Mouse (Mus musculus) layer of hippocampus, postnatal 10 days (tissue): Measurements from ENCODE around the gene Ggnbp2. TPM values are rescaled to one million over a fixed set of nuclear protein-coding genes. Genes with fewer than 3 reads are reported as not detected.

Experiments used
- DNase-seq, 2 experiments: peaks; one replicate each; pipeline ENCODE4 v3.0.0; 2021; ENCODE audit warnings: low spot score in 2 of 2
- total RNA-seq, 2 experiments: library from RNA; stranded (reverse); gene quantifications; 2 replicates each; pipeline ENCODE4 v1.2.3; 2021

Ggnbp2 gene
- total RNA-seq, 2 experiments from 2014 or later = 89.3 to 92.2 TPM

GRCm38 (mm10) chr11:84826185-84826584 is 44.4 kb downstream of the Ggnbp2 start:
- DNase-seq = peak; percentile 48 to 66

DNA sequence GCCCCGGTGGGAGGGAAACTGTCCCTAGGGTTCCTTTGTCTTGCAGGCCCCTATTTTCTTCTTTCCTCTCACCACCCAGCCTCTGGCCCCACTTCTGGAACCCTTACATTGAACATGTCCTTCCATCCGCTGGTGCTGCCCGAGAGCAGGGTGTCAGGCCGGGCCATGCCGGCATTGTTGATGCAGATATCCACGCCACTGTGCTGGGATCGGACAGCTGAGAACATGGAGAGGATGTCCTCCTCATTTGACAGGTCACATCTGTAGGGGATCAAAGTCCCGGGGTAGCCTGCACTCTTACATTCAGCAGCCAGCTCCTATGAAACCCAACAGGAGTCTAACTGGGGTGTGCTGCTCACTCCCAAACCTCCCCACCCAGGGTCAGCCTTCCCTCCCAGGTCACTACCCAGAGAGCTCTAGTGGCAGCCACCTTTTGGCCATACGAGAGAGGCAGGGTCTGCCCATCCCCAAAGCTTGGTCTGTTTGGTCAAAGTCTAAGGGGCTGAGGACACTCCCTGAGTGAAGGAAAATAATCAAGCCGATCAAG is 45.3 kb downstream of the Ggnbp2 start:
- no peak for DNase-seq

DNA sequence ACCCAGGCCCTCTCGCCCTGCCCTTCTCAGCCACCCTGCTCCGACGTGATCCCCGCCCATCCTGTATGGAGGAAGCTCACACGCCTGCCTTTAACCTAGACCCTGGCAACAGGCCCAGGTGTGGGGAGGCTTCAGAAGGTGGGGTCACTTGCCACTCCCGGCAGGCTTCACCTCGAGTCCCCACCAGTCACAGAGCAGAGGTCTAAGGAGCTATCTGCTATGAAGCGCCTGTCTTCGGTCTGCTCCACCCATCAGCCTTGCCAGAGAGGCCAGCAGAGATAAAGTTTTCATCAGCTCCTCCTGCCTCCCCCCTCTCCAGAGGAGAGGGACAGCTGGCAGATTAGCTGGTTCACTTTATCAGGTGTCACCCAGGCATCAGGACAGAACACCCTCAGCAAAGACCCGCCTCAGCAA is 47.1 kb downstream of the Ggnbp2 start:
- no peak for DNase-seq

GRCm38 (mm10) chr11:84822487-84822886 is 48.1 kb downstream of the Ggnbp2 start:
- DNase-seq = no peak

- no peak for DNase-seq
Measured at GRCm38 (mm10) chr11:84821131-84821770, 49.4 kb downstream of the Ggnbp2 start.

DNA sequence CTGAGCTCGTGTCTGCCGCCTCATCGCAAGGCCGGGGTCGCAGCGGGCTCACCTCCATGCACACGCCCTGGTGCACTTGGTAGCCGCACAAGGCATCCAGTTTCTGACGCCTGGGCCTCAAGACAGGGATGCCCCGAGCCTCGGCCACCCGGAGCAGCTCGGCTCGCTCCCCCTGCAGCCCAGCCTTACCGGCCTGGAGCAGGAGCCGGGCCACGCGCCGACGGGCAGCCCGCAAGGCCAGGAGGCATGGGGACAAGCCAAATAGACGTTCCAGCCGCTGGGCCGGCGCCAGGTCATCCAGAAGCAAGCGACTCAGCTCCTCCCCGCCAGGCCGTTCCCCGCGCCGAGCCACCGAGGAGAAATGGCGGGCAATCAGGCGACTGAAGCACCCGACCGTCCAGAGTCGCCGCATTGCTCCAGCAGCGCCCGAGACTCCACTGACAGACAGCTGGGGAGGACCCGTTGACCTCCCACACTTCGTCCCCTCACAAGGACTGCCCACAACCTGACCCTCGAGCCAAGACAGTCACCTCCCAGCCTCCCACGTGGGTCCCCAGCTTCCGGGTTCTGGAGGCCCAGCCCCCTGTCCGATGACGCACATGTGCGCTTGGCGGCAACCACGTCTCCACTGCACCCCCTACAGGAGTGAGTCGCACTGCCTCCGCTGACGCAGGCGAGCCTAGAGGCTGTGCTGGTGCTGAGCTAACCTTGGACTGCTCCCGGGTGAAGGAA is 51.5 kb downstream of the Ggnbp2 start, which contains the start of gene Mrm1:
TSS of gene Mrm1 (minus strand) at position 555 of the 732 bp plus-strand sequence.
- peak; percentile 93 to 94 for DNase-seq

- peak; percentile 50 to 64 for DNase-seq
Measured at GRCm38 (mm10) chr11:84818085-84818960, 52.3 kb downstream of the Ggnbp2 start.

- DNase-seq = peak in 1 of 2 experiments; percentile 43
Measured at GRCm38 (mm10) chr11:84817362-84817761, 53.3 kb downstream of the Ggnbp2 start.

GRCm38 (mm10) chr11:84813724-84814510 is 56.7 kb downstream of the Ggnbp2 start:
- peak; percentile 85 to 88 for DNase-seq

DNA sequence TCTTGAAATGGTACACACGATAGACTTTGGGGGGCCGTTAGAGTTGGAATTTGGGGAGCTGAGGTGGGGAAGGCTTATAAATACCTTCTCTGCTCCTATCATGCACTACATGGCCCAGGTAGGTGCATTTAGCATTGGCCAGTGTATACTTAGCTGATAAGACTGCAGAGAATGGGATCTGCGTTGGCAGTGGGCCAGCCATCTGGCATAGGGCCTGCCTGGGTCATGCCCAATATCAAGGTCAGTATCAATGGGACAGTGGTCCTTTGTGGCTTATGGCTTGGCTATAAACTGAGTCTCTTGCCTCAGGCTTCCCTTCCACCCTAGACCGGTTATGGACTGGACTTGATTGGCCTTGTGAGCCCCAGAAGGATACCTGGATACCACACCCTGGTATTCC is 66.2 kb downstream of the Ggnbp2 start:
- DNase-seq = no peak

DNA sequence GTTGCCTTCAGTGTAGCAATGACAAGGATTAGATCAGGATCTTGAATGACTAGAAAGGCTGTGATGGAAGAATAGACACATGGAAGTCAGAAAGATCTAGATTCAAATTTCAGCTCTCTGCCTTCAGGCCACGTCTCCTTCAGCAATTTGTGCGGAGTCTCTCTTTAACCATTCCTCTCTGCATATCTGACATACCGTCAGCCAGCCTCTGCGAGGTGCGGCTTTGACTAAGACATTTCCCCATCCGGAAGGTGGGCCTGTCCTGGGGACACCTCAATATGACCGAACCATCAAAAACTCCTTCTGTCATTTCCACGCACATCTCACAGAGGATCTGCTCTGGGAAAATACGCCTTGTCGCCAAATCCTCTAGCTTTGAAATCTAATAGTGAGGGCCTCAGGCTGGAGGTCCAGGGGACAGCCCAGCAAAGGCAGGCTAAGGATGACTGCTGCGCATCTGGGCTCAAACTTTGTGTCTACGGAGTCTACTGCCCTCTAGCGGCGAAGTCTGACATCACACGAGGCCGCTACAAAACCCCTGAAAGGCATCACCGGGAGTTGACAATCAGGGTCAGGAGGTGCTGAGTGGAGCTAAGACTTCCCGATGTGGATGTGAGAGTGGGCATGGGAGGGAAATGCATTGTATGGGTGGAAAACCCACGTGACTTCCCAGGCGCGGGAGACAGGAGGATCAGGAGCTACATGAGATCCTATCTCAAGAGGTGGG is 72.8 kb downstream of the Ggnbp2 start:
- peak; percentile 84 to 85 for DNase-seq

DNA sequence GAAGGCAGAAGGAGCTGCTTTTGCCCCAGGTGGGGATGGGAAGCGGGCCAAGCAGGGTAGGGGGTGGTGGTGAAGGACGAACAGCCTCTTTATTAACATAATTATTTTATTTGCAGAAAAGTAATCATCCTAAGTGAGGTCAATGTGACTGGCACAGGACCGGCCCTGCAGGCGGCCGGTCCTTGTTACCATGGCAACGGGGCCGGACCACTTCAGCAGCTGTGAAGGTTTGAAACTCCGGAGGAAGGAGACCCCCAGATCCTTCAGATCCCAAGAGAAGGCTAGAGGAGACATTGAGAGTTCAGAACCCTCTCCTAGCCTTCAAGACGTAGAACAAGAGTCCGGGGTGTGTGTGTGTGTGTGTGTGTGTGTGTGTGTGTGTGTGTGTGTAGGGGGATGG is 73.6 kb downstream of the Ggnbp2 start:
- DNase-seq = no peak

DNA sequence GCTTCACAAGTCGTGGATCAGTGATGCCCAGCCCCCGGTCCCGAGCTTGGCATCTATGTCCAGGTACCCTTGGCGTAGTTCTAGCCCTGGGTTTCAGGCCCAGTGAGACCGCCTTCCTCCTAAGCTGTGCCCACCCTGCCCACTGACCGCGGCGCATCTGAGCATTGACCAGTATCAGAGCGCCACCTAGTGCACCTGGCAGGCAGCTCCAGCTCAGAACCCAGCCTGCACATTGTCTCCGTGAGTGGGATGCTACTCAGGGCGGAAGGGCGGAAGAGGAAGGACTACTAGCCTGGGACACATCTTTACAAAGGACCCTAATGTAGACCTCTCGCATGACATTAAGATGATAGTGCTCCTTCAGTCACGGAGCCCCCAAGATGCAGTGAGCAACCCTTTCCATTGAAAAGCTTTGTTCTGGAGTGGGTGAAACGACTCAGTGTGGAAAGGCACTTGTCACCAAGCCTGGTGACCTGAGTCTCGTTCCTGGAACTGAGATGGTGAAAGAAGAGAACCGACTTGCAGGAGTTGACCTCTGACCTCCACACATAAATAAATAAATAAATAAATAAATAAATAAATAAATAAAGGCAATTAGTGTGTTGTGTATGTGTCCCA is 76.0 kb downstream of the Ggnbp2 start:
- DNase-seq = peak; percentile 85 to 89

- no peak for DNase-seq
Measured at GRCm38 (mm10) chr11:84793545-84793944, 77.1 kb downstream of the Ggnbp2 start.

GRCm38 (mm10) chr11:84790383-84790782 is 80.2 kb downstream of the Ggnbp2 start:
- no peak for DNase-seq
